Mouse (Mus musculus) MEL-GATA-1-ER (cell line): ENCODE results near the gene 4930402H24Rik.

Source experiments
- DNase-seq: peaks from one replicate; pipeline ENCODE4 v3.0.0-alpha.2; 2012; ENCODE audit warnings: low read depth; ENCODE audit errors: extremely low read depth

The 4930402H24Rik gene

DNA sequence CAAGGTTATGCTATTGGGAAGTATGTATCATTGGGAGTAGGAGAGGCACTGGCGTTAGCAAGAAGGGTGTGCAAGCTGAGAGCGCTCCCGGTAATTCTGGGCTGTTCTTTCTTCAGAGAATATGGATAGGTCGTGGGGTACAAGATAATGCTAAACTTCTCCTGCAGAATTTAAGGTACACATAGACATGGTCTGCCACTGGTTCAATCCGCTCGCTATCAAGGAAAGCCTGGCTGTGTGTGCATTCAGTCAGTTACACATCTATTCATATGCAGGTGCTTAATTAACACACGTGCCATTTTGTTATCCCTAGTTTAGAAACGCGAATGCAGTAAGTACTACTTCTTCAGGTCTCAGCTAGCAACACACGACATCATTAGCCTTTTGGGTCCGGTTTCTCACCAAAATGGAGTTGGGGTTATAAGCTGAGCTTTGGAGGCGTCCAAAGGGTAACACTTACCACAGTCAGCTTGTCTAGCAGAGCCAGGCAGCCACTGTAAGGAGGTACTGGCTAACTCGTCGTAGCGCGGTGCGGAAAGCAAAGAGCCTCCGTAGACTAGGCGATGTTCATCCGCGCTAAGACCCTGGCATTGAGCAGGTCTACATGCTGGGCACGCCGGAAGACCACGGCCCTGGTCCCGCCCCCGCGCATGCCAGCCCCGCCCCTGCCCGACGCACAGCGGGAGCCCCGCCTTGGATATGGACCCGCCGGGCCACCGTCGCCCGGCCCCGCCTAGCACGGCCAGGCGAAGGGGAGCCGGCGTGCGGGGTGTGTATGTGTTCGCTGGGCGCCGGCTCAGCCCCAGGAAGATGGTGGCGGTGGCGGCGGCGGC lies at the start of gene 4930402H24Rik, which contains the start of gene Atrn:
TSS of gene 4930402H24Rik (minus strand) at position 656 of the 833 bp plus-strand sequence.
TSS of gene Atrn (plus strand) at position 745 of the 833 bp plus-strand sequence.
- DNase-seq: peak; percentile 64

DNA sequence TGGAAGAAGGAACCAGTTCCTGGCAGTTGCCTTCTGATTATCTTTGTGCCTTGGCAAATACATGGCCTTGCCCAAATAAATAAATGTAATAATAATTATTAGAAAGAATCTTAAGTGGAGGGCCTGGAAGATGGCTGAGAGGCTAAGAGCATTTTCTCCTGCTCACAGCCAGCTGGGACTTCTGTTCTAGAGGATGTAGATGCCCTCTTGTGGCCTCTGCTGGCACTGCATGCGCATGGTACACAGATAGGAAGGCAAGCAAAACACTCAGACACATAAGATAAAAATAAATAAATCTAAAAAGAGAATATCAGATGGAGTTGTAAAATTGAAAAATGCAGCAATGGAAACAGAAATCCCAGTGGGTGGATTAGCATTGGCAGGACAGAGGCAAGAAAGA lies 44.3 kb upstream of the 4930402H24Rik start:
- DNase-seq: peak; percentile 47

GRCm38 (mm10) chr2:130949781-130950180 lies 43.6 kb upstream of the 4930402H24Rik start:
- no peak for DNase-seq

DNA sequence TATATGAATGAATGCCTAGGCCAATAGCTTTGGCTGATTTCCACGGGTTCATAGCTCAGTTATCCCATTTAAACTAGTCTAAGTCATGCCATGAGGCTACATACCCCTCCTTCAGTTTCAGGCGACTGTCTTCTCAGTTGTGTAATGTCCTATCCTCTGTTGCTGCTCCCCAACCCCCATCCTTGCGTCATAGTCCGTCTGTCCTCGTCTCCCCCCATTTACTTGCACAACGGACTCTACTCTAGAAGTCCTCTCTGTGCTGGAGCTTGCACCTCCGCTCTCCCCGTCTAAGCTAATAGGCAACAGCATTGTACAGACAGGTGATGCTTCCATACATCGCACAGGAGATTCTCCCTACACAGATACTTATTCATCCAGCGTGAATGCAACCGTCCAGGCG lies 26.7 kb upstream of the 4930402H24Rik start:
- no peak for DNase-seq

DNA sequence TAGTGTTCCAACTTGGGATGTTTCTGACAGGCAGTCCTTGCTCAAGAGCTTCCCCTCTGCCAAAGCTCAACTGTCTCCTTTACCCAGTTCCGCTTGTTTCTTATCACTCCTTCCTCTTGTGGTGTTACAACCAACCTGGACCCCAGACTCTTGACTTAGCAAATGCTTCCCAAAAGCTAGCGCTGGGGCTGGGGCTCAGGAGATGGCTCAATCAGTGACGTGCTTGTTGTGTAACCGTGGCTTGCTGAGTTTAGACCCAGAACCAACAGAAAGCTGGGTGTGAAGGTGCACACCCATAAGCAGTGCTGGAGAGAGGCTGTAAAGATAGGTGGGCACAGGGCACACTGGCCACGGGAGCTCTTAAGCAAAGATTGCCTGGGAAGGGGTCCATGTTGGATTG lies 23.8 kb upstream of the 4930402H24Rik start:
- DNase-seq: peak; percentile 37

GRCm38 (mm10) chr2:130928530-130928929 lies 22.3 kb upstream of the 4930402H24Rik start:
- no peak for DNase-seq

- DNase-seq: no peak
Measured at GRCm38 (mm10) chr2:130928031-130928430, 21.8 kb upstream of the 4930402H24Rik start.

DNA sequence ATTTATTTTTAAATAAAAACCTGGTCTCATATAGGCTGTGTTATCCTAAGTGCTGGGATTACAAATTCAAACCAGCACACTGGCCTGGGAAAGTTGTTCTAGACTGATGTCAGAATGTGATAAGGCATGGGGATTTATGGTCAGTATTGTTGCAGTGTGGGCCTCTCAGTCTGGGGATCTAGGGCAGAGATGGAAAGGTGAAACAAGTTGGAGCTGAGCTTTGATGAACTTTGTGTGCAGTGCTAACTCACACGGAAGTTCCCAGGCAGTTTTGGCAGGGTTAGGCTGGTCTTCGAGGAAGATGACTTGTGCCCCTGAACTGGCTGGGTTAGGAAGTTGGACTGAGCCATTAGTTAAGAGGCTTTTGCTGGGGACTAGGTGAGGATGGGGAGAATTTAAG lies 18.7 kb upstream of the 4930402H24Rik start:
- no peak for DNase-seq

DNA sequence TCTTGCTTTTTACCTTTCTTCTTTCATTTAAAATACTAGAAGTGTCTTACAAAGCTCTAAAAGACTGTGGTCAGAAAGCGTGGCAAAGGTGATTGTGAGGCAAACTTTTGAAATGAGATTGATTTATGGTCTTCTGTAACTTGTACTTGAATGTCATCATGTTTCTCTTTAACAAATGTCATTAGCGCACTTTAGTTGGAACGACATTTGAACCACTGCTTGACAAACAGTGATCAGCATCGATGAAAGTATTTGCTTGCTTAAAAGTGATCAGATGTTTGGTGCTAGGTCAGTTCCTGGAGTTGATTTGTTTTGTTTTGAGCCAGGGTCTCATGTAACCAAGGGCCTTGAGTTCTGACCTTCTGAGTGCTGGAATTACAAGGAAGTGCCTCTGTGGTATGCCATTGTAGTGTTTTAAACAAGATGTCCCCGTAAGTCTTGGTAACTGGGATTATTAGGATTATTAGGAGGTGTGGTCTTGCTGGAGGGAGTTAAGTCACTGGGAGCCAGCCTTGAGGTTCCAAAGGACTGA lies 12.9 kb upstream of the 4930402H24Rik start:
- no peak for DNase-seq

GRCm38 (mm10) chr2:130917686-130918085 lies 11.5 kb upstream of the 4930402H24Rik start:
- no peak for DNase-seq

- DNase-seq: no peak
Measured at GRCm38 (mm10) chr2:130916521-130917147, 10.4 kb upstream of the 4930402H24Rik start.

GRCm38 (mm10) chr2:130914873-130915272 lies 8.7 kb upstream of the 4930402H24Rik start:
- no peak for DNase-seq

GRCm38 (mm10) chr2:130911691-130912090 lies 5.5 kb upstream of the 4930402H24Rik start:
- DNase-seq: no peak

DNA sequence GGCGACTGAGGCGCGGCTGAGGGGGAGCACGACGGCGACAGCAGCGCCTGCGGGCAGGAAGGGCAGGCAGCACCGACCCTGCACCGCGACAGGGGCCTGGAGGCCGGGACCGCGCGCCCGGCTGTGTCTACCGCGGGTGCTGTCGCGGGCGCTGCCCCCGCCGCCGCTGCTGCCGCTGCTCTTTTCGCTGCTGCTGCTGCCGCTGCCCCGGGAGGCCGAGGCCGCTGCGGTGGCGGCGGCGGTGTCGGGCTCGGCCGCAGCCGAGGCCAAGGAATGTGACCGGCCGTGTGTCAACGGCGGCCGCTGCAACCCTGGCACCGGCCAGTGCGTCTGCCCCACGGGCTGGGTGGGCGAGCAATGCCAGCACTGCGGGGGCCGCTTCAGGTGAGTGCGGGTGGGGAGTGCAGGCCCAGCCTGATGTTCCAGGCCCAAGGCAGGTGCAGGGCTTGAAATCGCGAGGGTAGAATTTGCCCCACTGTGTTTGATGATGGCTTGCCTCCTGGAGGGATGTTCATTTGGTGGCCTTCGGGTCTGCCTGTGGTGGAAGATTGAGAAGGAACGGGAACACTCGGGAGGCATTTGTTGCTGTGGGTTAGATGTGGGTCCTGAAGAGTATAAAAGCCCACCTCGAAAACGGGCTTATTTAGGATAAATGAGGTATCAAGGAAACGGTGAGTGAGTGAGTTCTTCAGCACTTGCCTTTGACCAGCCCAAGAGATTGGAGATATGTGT lies 544 bp upstream of the 4930402H24Rik start:
- DNase-seq: peak; percentile 6

DNA sequence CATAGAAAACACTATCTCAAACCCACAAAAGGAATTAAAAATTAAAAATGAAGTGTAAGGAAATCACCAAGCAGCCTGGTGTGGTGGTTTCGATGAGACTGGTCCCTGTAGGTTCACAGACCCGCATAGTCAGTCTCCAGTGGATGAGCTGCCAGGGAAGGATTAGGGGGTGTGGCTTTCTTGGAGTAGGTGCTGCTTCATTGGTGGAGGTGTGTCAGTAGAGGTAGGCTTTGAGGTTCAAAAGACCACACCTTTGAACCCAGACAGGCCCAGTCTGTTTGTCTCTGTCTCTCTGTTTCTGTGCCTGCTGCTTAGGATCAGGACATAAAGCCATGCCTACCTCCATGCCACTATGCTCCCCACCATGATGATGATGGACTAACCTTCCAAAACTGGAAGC lies 7.4 kb downstream of the 4930402H24Rik start:
- DNase-seq: no peak

GRCm38 (mm10) chr2:130897856-130898255 lies 8.3 kb downstream of the 4930402H24Rik start:
- no peak for DNase-seq

- DNase-seq: no peak
Measured at GRCm38 (mm10) chr2:130896944-130897343, 9.3 kb downstream of the 4930402H24Rik start.

DNA sequence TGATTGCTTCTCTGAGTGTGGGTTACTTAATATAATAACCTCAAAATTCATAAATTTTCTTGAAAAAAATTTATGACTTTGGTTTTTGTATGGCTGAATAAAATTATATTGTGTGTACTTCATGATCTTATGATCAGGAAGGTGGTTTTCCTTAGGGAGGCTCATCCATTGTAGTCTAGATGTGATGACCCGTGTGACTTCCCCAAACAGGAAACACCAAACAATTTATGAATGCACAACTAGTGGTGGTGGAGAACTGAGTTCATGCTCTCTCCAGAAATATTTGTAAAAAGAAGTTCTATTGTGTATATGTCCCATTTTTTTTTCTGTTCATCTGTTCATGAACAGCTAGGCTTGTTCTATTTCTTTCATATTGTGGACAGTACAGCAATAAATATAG lies 18.8 kb downstream of the 4930402H24Rik start:
- DNase-seq: no peak

GRCm38 (mm10) chr2:130886983-130887382 lies 19.2 kb downstream of the 4930402H24Rik start:
- DNase-seq: no peak

GRCm38 (mm10) chr2:130877376-130877775 lies 28.8 kb downstream of the 4930402H24Rik start:
- no peak for DNase-seq

DNA sequence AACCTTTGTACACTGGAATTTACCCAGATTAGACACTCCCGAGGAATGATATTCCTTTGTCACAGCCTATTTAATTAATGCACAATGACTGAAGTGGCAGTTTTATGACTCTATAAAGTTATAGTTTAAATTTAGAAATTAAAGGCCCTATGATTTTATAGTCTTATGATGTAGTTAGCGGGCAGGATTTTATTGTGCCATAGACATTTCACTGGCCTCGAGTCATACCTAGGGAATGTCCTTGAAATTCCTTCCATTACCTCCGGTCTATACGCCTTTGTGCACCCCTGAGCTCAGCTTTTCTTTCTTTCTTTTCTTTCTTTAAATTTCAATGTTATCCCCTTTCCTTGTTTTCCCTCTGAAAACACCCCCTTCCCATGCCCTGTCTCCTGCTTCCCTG lies 35.3 kb downstream of the 4930402H24Rik start:
- DNase-seq: no peak

DNA sequence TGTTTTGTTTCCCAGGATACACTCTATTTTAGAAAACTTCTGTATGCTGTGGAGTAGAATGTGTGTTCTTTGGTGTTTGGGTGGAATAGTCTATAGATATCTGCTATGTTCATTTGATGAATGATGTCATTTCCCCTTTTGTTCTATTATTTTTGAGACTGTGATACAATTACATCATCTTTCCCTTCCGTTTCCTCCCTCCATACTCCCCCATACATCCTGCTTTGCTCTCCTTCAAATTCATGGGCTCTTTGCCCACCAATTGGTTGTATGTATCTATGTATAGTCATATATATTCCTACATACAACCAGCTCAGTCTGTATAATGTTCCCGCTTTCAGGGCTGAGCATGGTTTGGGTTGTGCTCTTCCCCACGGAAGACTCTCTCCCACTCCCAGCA lies 44.1 kb downstream of the 4930402H24Rik start:
- no peak for DNase-seq
